Mouse (Mus musculus) ES-E14 (cell line): Measurements from ENCODE around the gene Msl1. TPM values are rescaled to one million over a fixed set of nuclear protein-coding genes. Genes with fewer than 3 reads are reported as not detected.
A peak's percentile ranks its signal among the peaks of the same experiment; 100 is the strongest.

ENCODE experiments used
- DNase-seq: peaks from one replicate; pipeline ENCODE4 v3.0.0-alpha.2; 2013; ENCODE audit warnings: low read depth, low spot score
- H3K27ac ChIP-seq: 2 replicates; pipeline ENCODE4 v1.5.1; 2012; ENCODE audit warnings: low read depth, mild to moderate bottlenecking, low read length, moderate library complexity, mixed read lengths; ENCODE audit not compliant: poor library complexity, insufficient read depth, severe bottlenecking
- H3K36me3 ChIP-seq: 2 replicates; pipeline ENCODE4 v1.6.1; 2012; ENCODE audit warnings: mild to moderate bottlenecking, low read length, moderate library complexity, mixed read lengths; ENCODE audit not compliant: control insufficient read depth, poor library complexity, insufficient read depth, severe bottlenecking
- H3K4me1 ChIP-seq, 2 experiments: fragments of 150-350 bp in 1 of 2; sonication (generic) in 1 of 2; 2 replicates each; pipeline ENCODE4 v1.6.1; 2012; ENCODE audit warnings: low read length in 2 of 2, mild to moderate bottlenecking in 1 of 2, mixed read lengths in 1 of 2; ENCODE audit not compliant: control insufficient read depth in 2 of 2, insufficient read depth in 2 of 2, poor library complexity in 1 of 2
- H3K4me3 ChIP-seq, 2 experiments: fragments of 150-350 bp in 1 of 2; sonication (generic) in 1 of 2; 2 replicates each; pipeline ENCODE4 v1.5.1; 2012; ENCODE audit warnings: low read length in 2 of 2, low read depth in 1 of 2, mild to moderate bottlenecking in 1 of 2, mixed read lengths in 1 of 2; ENCODE audit not compliant: insufficient read depth in 1 of 2, poor library complexity in 1 of 2, severe bottlenecking in 1 of 2
- H3K9ac ChIP-seq: 2 replicates; pipeline ENCODE4 v1.6.1; 2012; ENCODE audit warnings: low read depth, mild to moderate bottlenecking, low read length, mixed read lengths; ENCODE audit not compliant: poor library complexity, insufficient read depth, severe bottlenecking
- H3K9me3 ChIP-seq: fragments of 150-350 bp; sonication (generic); 2 replicates; pipeline ENCODE4 v1.6.1; 2012; ENCODE audit warnings: low read depth, mild to moderate bottlenecking, low read length; ENCODE audit not compliant: control insufficient read depth, insufficient read depth
- CHD2 ChIP-seq: IDR thresholded peaks from 2 replicates; pipeline ENCODE4 v1.6.1; 2014; ENCODE audit warnings: mild to moderate bottlenecking, low read depth, low read length, inconsistent platforms
- HCFC1 ChIP-seq: IDR thresholded peaks from 2 replicates; pipeline ENCODE4 v1.6.1; 2012; ENCODE audit warnings: low read length, inconsistent platforms, borderline replicate concordance; ENCODE audit not compliant: insufficient read depth
- MAFK ChIP-seq: IDR thresholded peaks from 2 replicates; pipeline ENCODE4 v1.6.1; 2014; ENCODE audit warnings: mild to moderate bottlenecking, low read depth, low read length, inconsistent platforms; ENCODE audit not compliant: insufficient read depth
- ZC3H11A ChIP-seq: IDR thresholded peaks from 2 replicates; pipeline ENCODE4 v1.6.1; 2012; ENCODE audit warnings: low read depth, mild to moderate bottlenecking, inconsistent platforms, low read length, borderline replicate concordance
- ZNF384 ChIP-seq: IDR thresholded peaks from 2 replicates; pipeline ENCODE4 v1.6.1; 2012; ENCODE audit warnings: low read depth, low read length, inconsistent platforms
- in situ Hi-C, 2 experiments: fragments of 600-800 bp; cut with MboI; formaldehyde crosslinking; loops; one replicate each; pipeline ENCODE4 v1.15.1; 2025; ENCODE audit warnings: low sequenced_read_pairs in 2 of 2, inconsistent platforms in 1 of 2; ENCODE audit not compliant: unreplicated experiment in 2 of 2
- total RNA-seq: library from RNA; depleted of rRNA; stranded (reverse); fragments of 300-350 nt; gene quantifications from 2 replicates; pipeline ENCODE4 v1.2.3, GENCODE M21; 2012

Msl1 gene
- total RNA-seq, 1 experiment, result 27.1 TPM

- Histone ChIP-seq H3K4me1 (peaks cover 11 to 33% of the 10 kb centered on the region in 2 experiments), H3K9ac (peak overlapping the region; percentile 53; the same call in 1 of the 2 replicates), H3K9me3 (no peaks in the 10 kb centered on the region), H3K36me3 (peaks cover 8% of the 10 kb centered on the region; the same call in 1 of the 2 replicates), H3K27ac (no peak overlapping the region), H3K4me3 (peak overlapping the region; percentile 50 to 54)
- no peak for DNase-seq
- in situ Hi-C loops, result no loop called here
- TF ChIP-seq MAFK (no peak), ZNF384 (no peak), ZC3H11A (no peak)
Measured at GRCm38 (mm10) chr11:98764091-98764490, 31.2 kb upstream of the Msl1 start.

- H3K27ac ChIP-seq, result no peak overlapping the region
- no peak for TF ChIP-seq MAFK
- no peak for TF ChIP-seq ZNF384
- no peak for TF ChIP-seq ZC3H11A
- no peak for TF ChIP-seq HCFC1
- TF ChIP-seq CHD2, result no peak
- DNase-seq, result no peak
- H3K4me3 ChIP-seq, result peak overlapping the region in 1 of 2 experiments; percentile 54; a peak in 2 of 4 replicates
- H3K9ac ChIP-seq, result peak overlapping the region; percentile 53; the same call in 1 of the 2 replicates
- H3K36me3 ChIP-seq, result peaks cover 14% of the 10 kb centered on the region; the same call in 1 of the 2 replicates
- H3K4me1 ChIP-seq, result peaks cover 11 to 33% of the 10 kb centered on the region in 2 experiments
- in situ Hi-C loops, result no loop called here
- H3K9me3 ChIP-seq, result no peaks in the 10 kb centered on the region
Measured at GRCm38 (mm10) chr11:98764746-98765145, 30.6 kb upstream of the Msl1 start.

- Histone ChIP-seq H3K4me3 (no peak overlapping the region), H3K9me3 (no peaks in the 10 kb centered on the region), H3K4me1 (peaks cover 11 to 33% of the 10 kb centered on the region in 2 experiments), H3K27ac (no peak overlapping the region), H3K36me3 (peaks cover 23% of the 10 kb centered on the region), H3K9ac (no peak overlapping the region)
- no peak for DNase-seq
- TF ChIP-seq ZNF384 (no peak), CHD2 (no peak), MAFK (no peak), ZC3H11A (no peak), HCFC1 (no peak)
- in situ Hi-C loops, result no loop called here
Measured at GRCm38 (mm10) chr11:98765421-98766309, 29.7 kb upstream of the Msl1 start.

DNA sequence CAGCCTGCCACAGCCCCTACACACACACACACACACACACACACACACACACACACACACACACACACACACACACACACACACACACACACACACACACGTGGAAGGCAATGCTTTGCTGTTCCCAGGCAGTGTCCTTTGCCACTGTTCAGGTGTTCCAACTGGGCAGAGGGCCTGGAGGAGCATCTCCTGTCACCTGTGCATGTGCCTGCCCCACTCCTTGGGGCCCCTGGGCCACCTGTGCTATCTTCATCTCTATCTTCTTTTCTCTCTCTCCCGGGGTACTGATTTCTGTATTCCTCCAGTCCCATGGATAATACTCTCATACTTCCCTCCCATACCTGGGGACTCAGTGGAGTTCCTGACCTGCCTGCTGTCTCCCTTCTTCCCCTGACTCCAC lies 29.0 kb upstream of the Msl1 start:
- Histone ChIP-seq H3K9me3 (no peaks in the 10 kb centered on the region), H3K36me3 (peaks cover 23% of the 10 kb centered on the region), H3K4me1 (peaks cover 11 to 33% of the 10 kb centered on the region in 2 experiments), H3K4me3 (no peak overlapping the region), H3K9ac (no peak overlapping the region), H3K27ac (no peak overlapping the region)
- no peak for TF ChIP-seq MAFK
- no peak for TF ChIP-seq ZC3H11A
- no peak for TF ChIP-seq ZNF384
- no peak for TF ChIP-seq CHD2
- TF ChIP-seq HCFC1, result no peak
- in situ Hi-C loops, result no loop called here
- no peak for DNase-seq
